Mouse (Mus musculus): Measurements from ENCODE around the gene Gja4. TPM values are rescaled to one million over a fixed set of nuclear protein-coding genes. Genes with fewer than 3 reads are reported as not detected.
A peak's percentile ranks its signal among the peaks of the same experiment; 100 is the strongest.

Gja4 gene
- polyA plus RNA-seq, 1 experiment from 2014 or later: 11.4 TPM

- Histone ChIP-seq H3K27ac (ENCODE audit: low read depth, low read length) (no peak overlapping the region), H3K4me3 (ENCODE audit: low read depth, low read length) (no peak overlapping the region), H3K9ac (ENCODE audit: low read depth, low read length) (no peak overlapping the region), H3K4me1 (replicated peaks; ENCODE audit: control insufficient read depth, insufficient read depth, low read length) (no peaks in the 10 kb centered on the region), H3K4me2 (replicated peaks; ENCODE audit: low read depth) (no peak overlapping the region), H3K36me3 (ENCODE audit: control insufficient read depth, insufficient read depth) (no peaks in the 10 kb centered on the region), H3K27me3 (replicated peaks; ENCODE audit: control insufficient read depth, insufficient read depth, low read length) (peaks cover 17% of the 10 kb centered on the region), H3K9me3 (ENCODE audit: control insufficient read depth) (no peaks in the 10 kb centered on the region)
- no peak for TF ChIP-seq CTCF (IDR thresholded peaks at IDR 0.05; ENCODE audit: low read depth)
- no peak for ATAC-seq
- 39% methylated on average over 13 of the region's 13 CpGs for WGBS
These were observed 17.3 kb upstream of the Gja4 start for GRCm38 (mm10) chr4:127331171-127331570.

- H3K4me1 ChIP-seq (replicated peaks; ENCODE audit: control insufficient read depth, insufficient read depth, low read length): no peaks in the 10 kb centered on the region
- peak within 1 kb of the TSS; percentile 21 for H3K4me3 ChIP-seq (ENCODE audit: low read depth, low read length)
- TF ChIP-seq CTCF (IDR thresholded peaks at IDR 0.05; ENCODE audit: low read depth): no peak
- WGBS: 2% methylated on average over 49 of the region's 49 CpGs
- no peak within 1 kb of the TSS for H3K27ac ChIP-seq (ENCODE audit: low read depth, low read length)
- ATAC-seq: no peak; the same call in 1 of the 2 replicates
- H3K4me2 ChIP-seq (replicated peaks; ENCODE audit: low read depth): peak within 1 kb of the TSS; percentile 60
- H3K9me3 ChIP-seq (ENCODE audit: control insufficient read depth): no peaks in the 10 kb centered on the region
- H3K36me3 ChIP-seq (ENCODE audit: control insufficient read depth, insufficient read depth): no peaks in the 10 kb centered on the region
- H3K27me3 ChIP-seq (replicated peaks; ENCODE audit: control insufficient read depth, insufficient read depth, low read length): peaks cover 17% of the 10 kb centered on the region
- no peak within 1 kb of the TSS for H3K9ac ChIP-seq (ENCODE audit: low read depth, low read length)
These were observed 16.6 kb upstream of the Gja4 start, which contains the start of gene Gjb3 for GRCm38 (mm10) chr4:127330181-127331100. Gene Gjb3 (minus strand): TSS chr4:127330844.

GRCm38 (mm10) chr4:127329751-127330150, 15.9 kb upstream of the Gja4 start:
- no peak for ATAC-seq
- H3K36me3 ChIP-seq (ENCODE audit: control insufficient read depth, insufficient read depth): no peaks in the 10 kb centered on the region
- no peak overlapping the region for H3K9ac ChIP-seq (ENCODE audit: low read depth, low read length)
- H3K27ac ChIP-seq (ENCODE audit: low read depth, low read length): no peak overlapping the region
- WGBS: 0% methylated on average over 13 of the region's 13 CpGs
- peak overlapping the region; percentile 21; the same call in 1 of the 2 replicates for H3K4me3 ChIP-seq (ENCODE audit: low read depth, low read length)
- no peak for TF ChIP-seq CTCF (IDR thresholded peaks at IDR 0.05; ENCODE audit: low read depth)
- H3K27me3 ChIP-seq (replicated peaks; ENCODE audit: control insufficient read depth, insufficient read depth, low read length): peaks cover 17% of the 10 kb centered on the region
- H3K4me2 ChIP-seq (replicated peaks; ENCODE audit: low read depth): peak overlapping the region; percentile 60
- no peaks in the 10 kb centered on the region for H3K9me3 ChIP-seq (ENCODE audit: control insufficient read depth)
- no peaks in the 10 kb centered on the region for H3K4me1 ChIP-seq (replicated peaks; ENCODE audit: control insufficient read depth, insufficient read depth, low read length)

GRCm38 (mm10) chr4:127329046-127329445, 15.2 kb upstream of the Gja4 start:
- no peak overlapping the region for H3K4me2 ChIP-seq (replicated peaks; ENCODE audit: low read depth)
- no peak overlapping the region for H3K27ac ChIP-seq (ENCODE audit: low read depth, low read length)

GRCm38 (mm10) chr4:127328378-127328777, 14.5 kb upstream of the Gja4 start:
- WGBS: 51% methylated on average over 7 of the region's 7 CpGs
- Histone ChIP-seq H3K4me3 (ENCODE audit: low read depth, low read length) (no peak overlapping the region), H3K4me2 (replicated peaks; ENCODE audit: low read depth) (no peak overlapping the region), H3K9ac (ENCODE audit: low read depth, low read length) (no peak overlapping the region), H3K27ac (ENCODE audit: low read depth, low read length) (no peak overlapping the region), H3K9me3 (ENCODE audit: control insufficient read depth) (no peaks in the 10 kb centered on the region), H3K27me3 (replicated peaks; ENCODE audit: control insufficient read depth, insufficient read depth, low read length) (peaks cover 17% of the 10 kb centered on the region), H3K4me1 (replicated peaks; ENCODE audit: control insufficient read depth, insufficient read depth, low read length) (no peaks in the 10 kb centered on the region), H3K36me3 (ENCODE audit: control insufficient read depth, insufficient read depth) (no peaks in the 10 kb centered on the region)
- TF ChIP-seq CTCF (IDR thresholded peaks at IDR 0.05; ENCODE audit: low read depth): no peak
- no peak for ATAC-seq

More at GRCm38 (mm10) chr4:127329046-127329445, 15.2 kb upstream of the Gja4 start:
- Histone ChIP-seq H3K27me3 (replicated peaks; ENCODE audit: control insufficient read depth, insufficient read depth, low read length) (peaks cover 17% of the 10 kb centered on the region), H3K4me3 (ENCODE audit: low read depth, low read length) (no peak overlapping the region), H3K9ac (ENCODE audit: low read depth, low read length) (no peak overlapping the region), H3K9me3 (ENCODE audit: control insufficient read depth) (no peaks in the 10 kb centered on the region), H3K4me1 (replicated peaks; ENCODE audit: control insufficient read depth, insufficient read depth, low read length) (no peaks in the 10 kb centered on the region), H3K36me3 (ENCODE audit: control insufficient read depth, insufficient read depth) (no peaks in the 10 kb centered on the region)
- TF ChIP-seq CTCF (IDR thresholded peaks at IDR 0.05; ENCODE audit: low read depth): no peak
- WGBS: 34% methylated on average over 3 of the region's 3 CpGs
- no peak for ATAC-seq

- Histone ChIP-seq H3K36me3 (ENCODE audit: control insufficient read depth, insufficient read depth) (no peaks in the 10 kb centered on the region), H3K9me3 (ENCODE audit: control insufficient read depth) (no peaks in the 10 kb centered on the region), H3K4me1 (replicated peaks; ENCODE audit: control insufficient read depth, insufficient read depth, low read length) (no peaks in the 10 kb centered on the region), H3K9ac (ENCODE audit: low read depth, low read length) (no peak overlapping the region), H3K27ac (ENCODE audit: low read depth, low read length) (no peak overlapping the region), H3K4me2 (replicated peaks; ENCODE audit: low read depth) (no peak overlapping the region), H3K4me3 (ENCODE audit: low read depth, low read length) (no peak overlapping the region), H3K27me3 (replicated peaks; ENCODE audit: control insufficient read depth, insufficient read depth, low read length) (peaks cover 17% of the 10 kb centered on the region)
- TF ChIP-seq CTCF (IDR thresholded peaks at IDR 0.05; ENCODE audit: low read depth): no peak
- ATAC-seq: no peak
- WGBS: 52% methylated on average over 6 of the region's 6 CpGs
These were observed 13.9 kb upstream of the Gja4 start for GRCm38 (mm10) chr4:127327749-127328148.

Measured in intestine, postnatal 0 days (tissue).